8 mouse cellular contexts compared by ENCODE assay signal in genomic region chr4:124959062-124959461, GRCm38 (mm10). TPM values are rescaled to one million over a fixed set of nuclear protein-coding genes. Genes with fewer than 3 reads are reported as not detected.
A peak's percentile ranks its signal among the peaks of the same experiment; 100 is the strongest.
DNase-seq lines count a peak whose midpoint lies in the region; TF ChIP-seq lines count a peak whose summit lies in the region.

No protein-coding gene starts in this region.

- intact Hi-C loops in gastrocnemius, adult 2 months (cut with DNase I), result no loop called here

- peak; percentile 33 for DNase-seq in gastrocnemius, adult 2 months
- DNase-seq in gastrocnemius, postnatal 4 days (ENCODE audit: low spot score in 2 of 2), result no peak
- DNase-seq in urinary bladder, postnatal 36 days (ENCODE audit: low spot score in 2 of 2), result peak; percentile 17 to 62
- no peak for DNase-seq in urinary bladder, adult 2 months (ENCODE audit: low spot score)
- peak; percentile 57 to 77 for DNase-seq in kidney, postnatal 25 days
- no peak for DNase-seq in neural tube, embryonic 10.5 days (ENCODE audit: extremely low spot score, low spot score)
- no peak for DNase-seq in thymus, postnatal 14 days
- no peak for DNase-seq in spleen, postnatal 14 days (ENCODE audit: low spot score in 2 of 2)

- H3K27ac ChIP-seq in gastrocnemius, adult 2 months, result peak overlapping the region; percentile 8; the same call in 1 of the 2 replicates

- TF ChIP-seq CTCF in gastrocnemius, adult 2 months (IDR thresholded peaks at IDR 0.05), result no peak

- no peak overlapping the region for H3K4me3 ChIP-seq in gastrocnemius, adult 2 months

RNA-seq across cellular contexts. Expression of gene Cdca8, which starts 20.0 kb away (rescaled TPM):
- under 1 TPM; 0.28 to 0.38 TPM for total RNA-seq in gastrocnemius, adult 2 months (2021)
- total RNA-seq in gastrocnemius, postnatal 4 days (2021), result 10 to 100 TPM; 16.7 to 20.1 TPM
- 2.0 and 3.3 TPM in 2 replicates for polyA plus RNA-seq in urinary bladder, adult 2 months (2012; rRNA removed)

RNA-seq across cellular contexts. Expression of gene 9930104L06Rik, which starts 22.2 kb away (rescaled TPM):
- total RNA-seq in gastrocnemius, adult 2 months (2021), result 1 to 10 TPM; 8.6 to 9.4 TPM
- total RNA-seq in gastrocnemius, postnatal 4 days (2021), result 1 to 10 TPM; 9.6 to 9.8 TPM
- polyA plus RNA-seq in urinary bladder, adult 2 months (2012; rRNA removed), result 17.4 and 17.8 TPM in 2 replicates

RNA-seq across cellular contexts. Expression of gene Rspo1, which starts 27.2 kb away (rescaled TPM):
- total RNA-seq in gastrocnemius, adult 2 months (2021), result under 1 TPM; 0.26 to 0.59 TPM
- 1 to 10 TPM in 1 of 2 experiments, under 1 TPM in 1; 0.54 to 1.1 TPM for total RNA-seq in gastrocnemius, postnatal 4 days (2021)
- polyA plus RNA-seq in urinary bladder, adult 2 months (2012; rRNA removed), result 6.3 and 7.5 TPM in 2 replicates

RNA-seq across cellular contexts. Expression of gene Gnl2, which starts 57.3 kb away (rescaled TPM):
- total RNA-seq in gastrocnemius, adult 2 months (2021), result 10 to 100 TPM; 29.3 to 31.9 TPM
- 10 to 100 TPM; 45.4 to 58.1 TPM for total RNA-seq in gastrocnemius, postnatal 4 days (2021)
- 58.9 and 59.8 TPM in 2 replicates for polyA plus RNA-seq in urinary bladder, adult 2 months (2012; rRNA removed)

Comparison
In these comparisons a context has a peak if more than half of its experiments do, and no peak if none do; other contexts are left out.
1. DNase-seq: peak in gastrocnemius, adult 2 months (single experiment), urinary bladder, postnatal 36 days (2 of 2) and kidney, postnatal 25 days (2 of 2); none in gastrocnemius, postnatal 4 days (0 of 2), urinary bladder, adult 2 months (single experiment), neural tube, embryonic 10.5 days (single experiment), thymus, postnatal 14 days (single experiment) and spleen, postnatal 14 days (0 of 2).
2. RNA of gene Cdca8, which starts 20.0 kb away (total RNA-seq): 16.7 to 20.1 TPM in gastrocnemius, postnatal 4 days; 0.28 to 0.38 TPM in gastrocnemius, adult 2 months; every median in the first group is over 10 times any median in the second.